In genomic region chr9:47380361-47380760, GRCm38 (mm10) we compare ENCODE assay signal across 13 mouse cellular contexts.
"Had no signal": no experiment of that assay in that cellular context is flagged by ENCODE, and none has a peak within 500 bp of the region (broad histone marks: within the 10 kb centered on the region; RNA-seq: fewer than 3 reads in every experiment).

No protein-coding gene starts in this region.

- DNase-seq: gastrocnemius, adult 2 months; gastrocnemius, postnatal 10 days; gastrocnemius, postnatal 25 days; heart, adult 18-20 months; heart, postnatal 10 days; heart, postnatal 4 days; kidney, adult 18-20 months; kidney, adult 8-10 months; kidney, postnatal 10 days; kidney, postnatal 25 days; kidney, postnatal 4 days; liver; liver, embryonic 13.5 days had no signal
